Mouse (Mus musculus) cerebellum, adult 9-11 months (tissue): ENCODE measurements around the gene Capn10.

Experiments
- DNase-seq: peaks from one replicate; pipeline ENCODE4 v3.0.0; 2022

Gene Capn10

DNA sequence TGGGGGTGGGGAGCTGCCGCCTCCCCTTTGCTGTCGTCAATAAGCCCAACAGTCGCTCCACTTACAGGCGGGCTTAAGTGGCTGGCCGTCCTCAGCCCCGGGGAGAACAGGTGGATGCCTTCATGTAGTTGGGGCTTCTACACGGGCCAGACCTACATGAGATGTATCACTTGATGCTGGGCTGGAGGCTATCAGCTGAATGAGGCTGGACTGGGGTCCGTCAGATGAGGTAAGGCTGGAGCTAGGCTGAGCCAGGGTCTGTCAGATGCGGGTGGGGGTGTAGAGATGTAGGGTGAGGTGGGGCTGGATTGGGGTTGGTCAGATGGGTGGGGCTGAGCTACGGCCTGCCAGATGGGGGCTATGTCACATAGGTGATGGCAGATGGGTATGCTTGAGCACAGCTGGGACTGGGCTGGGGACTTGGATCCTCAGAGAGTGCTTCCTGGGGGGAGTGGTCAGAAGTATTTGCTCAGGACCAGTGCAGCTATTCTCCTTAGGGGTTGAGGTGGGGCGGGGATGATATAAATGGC lies 45.0 kb downstream of the Capn10 start:
- no peak for DNase-seq

- no peak for DNase-seq
These were observed 47.1 kb downstream of the Capn10 start for GRCm38 (mm10) chr1:92981056-92981845.

DNA sequence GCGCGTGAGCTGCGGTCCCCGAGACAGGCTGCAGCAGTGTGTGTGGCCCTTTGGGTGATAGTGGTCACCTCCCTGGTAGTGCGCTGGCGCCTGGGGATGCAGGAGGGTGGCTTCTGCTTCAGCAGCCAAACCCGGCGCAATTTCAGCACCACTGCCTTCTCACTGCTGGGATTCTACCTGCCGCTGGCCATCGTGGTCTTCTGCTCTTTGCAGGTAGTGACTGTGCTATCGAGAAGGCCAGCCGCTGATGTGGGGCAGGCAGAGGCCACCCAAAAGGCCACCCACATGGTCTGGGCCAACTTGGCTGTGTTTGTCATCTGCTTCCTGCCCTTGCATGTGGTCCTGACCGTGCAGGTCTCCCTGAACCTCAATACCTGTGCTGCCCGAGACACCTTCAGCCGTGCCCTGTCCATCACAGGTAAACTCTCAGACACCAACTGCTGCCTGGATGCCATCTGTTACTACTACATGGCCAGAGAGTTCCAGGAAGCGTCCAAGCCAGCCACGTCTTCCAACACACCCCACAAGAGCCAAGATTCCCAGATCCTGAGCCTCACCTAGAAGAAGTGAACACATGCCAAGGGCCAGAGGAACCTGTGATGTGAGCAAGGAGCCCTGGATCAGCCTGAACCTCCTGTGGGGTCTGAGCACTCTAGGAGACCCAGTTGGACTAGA lies 48.9 kb downstream of the Capn10 start:
- DNase-seq: peak; percentile 20

DNA sequence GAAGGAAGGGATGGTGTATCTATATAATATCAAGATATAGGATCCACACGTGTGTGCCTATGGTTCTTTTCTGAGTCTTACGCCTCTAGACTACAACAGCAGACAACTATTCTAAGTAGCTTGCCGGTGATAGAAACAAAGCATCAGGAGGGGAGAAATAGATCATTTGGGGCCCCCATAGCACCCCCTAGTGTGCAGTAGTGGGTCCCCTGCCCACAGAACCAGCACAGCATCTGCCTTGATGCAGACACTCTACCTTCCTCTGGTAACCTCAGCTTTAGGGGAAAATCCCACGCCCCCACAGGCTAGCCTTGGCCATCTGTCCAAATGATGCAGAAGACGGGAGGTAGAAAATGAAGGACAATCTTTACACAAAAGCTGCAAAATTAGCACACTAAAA lies 50.8 kb downstream of the Capn10 start:
- no peak for DNase-seq

GRCm38 (mm10) chr1:92988894-92989293 lies 54.7 kb downstream of the Capn10 start:
- DNase-seq: no peak

DNA sequence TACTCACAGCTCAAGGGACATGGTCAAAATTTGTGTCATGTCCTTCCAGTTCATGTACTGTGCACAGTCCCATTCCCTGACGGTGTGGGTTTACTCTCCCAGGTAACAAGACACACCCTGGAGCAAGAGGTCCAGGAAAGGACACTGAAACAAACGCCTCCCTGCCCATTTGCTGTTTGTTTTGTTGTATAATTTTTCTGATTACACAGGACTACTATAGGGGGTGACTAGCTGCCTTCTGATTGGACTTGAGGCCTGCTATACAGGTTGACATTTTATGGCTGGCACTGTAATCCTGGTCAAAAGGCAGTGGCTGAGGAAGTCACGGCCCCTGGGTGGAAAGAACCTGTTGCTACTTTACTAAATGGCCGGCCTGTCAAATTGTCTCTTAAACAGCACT lies 55.7 kb downstream of the Capn10 start:
- DNase-seq: no peak

- no peak for DNase-seq
These were observed 58.2 kb downstream of the Capn10 start for GRCm38 (mm10) chr1:92992214-92992855.

GRCm38 (mm10) chr1:92992880-92993279 lies 58.7 kb downstream of the Capn10 start:
- DNase-seq: no peak
